Mouse (Mus musculus) midbrain, embryonic 16.5 days (tissue): Measurements from ENCODE around the gene Mapk8ip3. TPM values are rescaled to one million over a fixed set of nuclear protein-coding genes. Genes with fewer than 3 reads are reported as not detected.

Experiments used
- ATAC-seq: fragments of 200-750 bp; cut with Nextera tagmentation; 2 replicates; pipeline ENCODE4 v1.8.0; 2017; ENCODE audit warnings: moderate TSS enrichment
- H3K27ac ChIP-seq: fragments of 300-500 bp; sonication (generic); 2 replicates; pipeline ENCODE4 v1.5.1; 2014; ENCODE audit warnings: mild to moderate bottlenecking, low read length, mixed read lengths
- H3K27me3 ChIP-seq: fragments of 300-500 bp; sonication (generic); 2 replicates; pipeline ENCODE4 v1.6.1; 2014; ENCODE audit warnings: low read depth, low read length, mixed read lengths; ENCODE audit not compliant: control insufficient read depth, insufficient read depth
- H3K36me3 ChIP-seq: fragments of 300-500 bp; sonication (generic); 2 replicates; pipeline ENCODE4 v1.6.1; 2014; ENCODE audit warnings: mild to moderate bottlenecking, low read length, moderate library complexity, mixed read lengths; ENCODE audit not compliant: control insufficient read depth, insufficient read depth
- H3K4me1 ChIP-seq: fragments of 300-500 bp; sonication (generic); 2 replicates; pipeline ENCODE4 v1.6.1; 2014; ENCODE audit warnings: mild to moderate bottlenecking, low read length, mixed read lengths; ENCODE audit not compliant: control insufficient read depth, insufficient read depth
- H3K4me2 ChIP-seq: fragments of 300-500 bp; sonication (generic); 2 replicates; pipeline ENCODE4 v1.6.1; 2014; ENCODE audit warnings: mild to moderate bottlenecking, low read length, mixed read lengths
- H3K4me3 ChIP-seq: fragments of 300-500 bp; sonication (generic); 2 replicates; pipeline ENCODE4 v1.5.1; 2014; ENCODE audit warnings: low read depth, mild to moderate bottlenecking, low read length, moderate library complexity, mixed read lengths
- H3K9ac ChIP-seq: fragments of 300-500 bp; sonication (generic); 2 replicates; pipeline ENCODE4 v1.6.1; 2014; ENCODE audit warnings: low read depth, low read length, mixed read lengths
- H3K9me3 ChIP-seq: fragments of 300-500 bp; sonication (generic); replicated peaks from 2 replicates; pipeline ENCODE4 v1.6.1; 2014; ENCODE audit warnings: mild to moderate bottlenecking, low read length, mixed read lengths; ENCODE audit not compliant: control insufficient read depth, poor library complexity, severe bottlenecking
- WGBS: fragments of 180-500 bp; shearing (Covaris S2); extraction: QIAGEN DNeasy Blood & Tissue Kit; methylation state at CpG from one replicate; pipeline ENCODE4 v1.1.7; 2014; 5-methylcytosine and 5-hydroxymethylcytosine counted together
- polyA plus RNA-seq: library from polyadenylated mRNA; unstranded; fragments of >200 nt; fragmentation: Nextera tagmentation; extraction: Ambion mirVana; gene quantifications from 2 replicates; pipeline ENCODE4 v1.2.1, GENCODE M21; 2015

The Mapk8ip3 gene
- polyA plus RNA-seq, 1 experiment from 2014 or later, result 104 TPM

DNA sequence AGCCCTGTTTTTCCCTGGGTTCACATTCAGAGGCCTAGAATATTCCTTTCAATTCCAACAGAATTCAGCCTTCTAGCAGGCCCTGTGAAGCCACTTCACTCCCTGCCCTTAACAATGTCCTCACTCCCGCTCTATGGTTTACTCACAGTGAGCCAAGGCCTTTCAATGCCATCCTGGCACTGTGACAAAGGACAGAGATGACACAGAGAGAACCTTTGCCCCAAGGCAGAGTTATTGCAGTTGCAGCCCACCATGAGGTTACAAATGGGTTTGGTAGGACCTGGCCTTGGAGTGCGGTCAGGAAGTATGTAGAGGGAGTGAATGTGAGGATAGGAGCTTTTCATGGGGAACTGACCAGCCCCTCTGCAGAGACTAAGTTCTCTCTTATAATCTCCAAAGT is 29.2 kb downstream of the Mapk8ip3 start:
- Histone ChIP-seq H3K4me3 (no peak overlapping the region), H3K4me2 (no peak overlapping the region), H3K9ac (no peak overlapping the region), H3K9me3 (no peaks in the 10 kb centered on the region), H3K36me3 (peaks cover 62% of the 10 kb centered on the region), H3K27ac (no peak overlapping the region), H3K27me3 (no peaks in the 10 kb centered on the region), H3K4me1 (no peaks in the 10 kb centered on the region)
- WGBS, result 100% methylated on average over 2 of the region's 2 CpGs
- no peak for ATAC-seq

DNA sequence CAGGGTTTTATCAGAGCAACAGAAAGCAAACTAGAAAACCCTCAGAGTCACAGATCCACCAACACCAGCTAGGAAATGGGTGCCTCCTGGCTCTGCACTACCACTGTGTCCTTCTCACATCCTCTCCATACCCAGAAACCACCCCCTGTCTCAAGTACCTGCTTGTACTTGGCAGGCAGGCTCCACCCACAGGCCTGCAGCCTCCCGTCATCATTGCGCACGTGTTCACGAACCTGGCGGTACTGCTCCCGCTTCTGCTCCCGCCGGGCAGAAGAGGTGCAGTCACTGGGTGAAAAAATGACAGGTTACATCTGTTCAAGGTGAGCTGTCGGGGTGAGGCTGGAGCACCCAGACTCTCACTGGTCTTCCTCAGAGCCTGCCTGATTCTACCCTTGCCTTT is 33.0 kb downstream of the Mapk8ip3 start:
- no peaks in the 10 kb centered on the region for H3K27me3 ChIP-seq
- WGBS, result 93% methylated on average over 9 of the region's 9 CpGs
- H3K4me3 ChIP-seq, result no peak overlapping the region
- H3K9ac ChIP-seq, result no peak overlapping the region
- peaks cover 73% of the 10 kb centered on the region for H3K36me3 ChIP-seq
- H3K4me1 ChIP-seq, result no peaks in the 10 kb centered on the region
- no peak overlapping the region for H3K4me2 ChIP-seq
- no peak for ATAC-seq
- no peaks in the 10 kb centered on the region for H3K9me3 ChIP-seq
- H3K27ac ChIP-seq, result no peak overlapping the region

DNA sequence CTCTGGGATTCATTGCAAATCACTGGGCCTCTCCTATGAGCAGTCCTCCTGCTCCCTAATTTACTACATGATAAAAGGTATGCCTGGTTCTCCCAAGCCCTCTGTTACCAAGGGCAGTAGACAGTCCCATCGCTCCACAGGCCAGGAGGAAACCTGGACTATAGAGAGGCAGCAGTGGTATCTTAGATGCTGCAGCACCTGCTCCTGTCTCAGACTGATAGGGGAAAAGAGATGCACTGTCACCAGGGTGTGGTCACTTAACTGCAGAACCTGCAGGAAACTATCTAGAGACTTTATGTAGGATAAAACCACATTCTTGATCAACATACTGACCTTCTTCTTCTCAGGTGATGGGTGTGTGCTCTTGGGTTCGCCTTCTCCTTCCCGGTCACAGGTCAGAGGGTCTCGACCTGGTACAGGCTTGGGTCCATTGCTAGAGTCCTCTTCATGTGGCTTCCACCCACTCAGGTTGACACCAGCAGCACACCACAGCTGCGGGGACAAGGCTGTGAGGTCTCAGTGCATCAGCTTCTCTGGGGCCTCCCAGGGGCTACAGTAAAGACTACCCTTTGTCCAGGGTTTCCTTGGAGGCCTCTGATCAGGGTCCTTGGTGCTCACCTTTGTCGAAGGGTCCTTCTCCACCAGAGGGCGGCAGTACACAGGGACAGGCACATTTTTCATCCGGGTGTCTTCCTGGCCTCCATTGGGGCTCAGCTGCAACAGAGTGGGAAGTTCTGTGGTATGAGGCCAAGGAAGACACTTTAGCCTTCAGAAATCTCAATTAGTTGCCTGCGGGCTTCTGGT is 33.9 kb downstream of the Mapk8ip3 start:
- ATAC-seq, result no peak
- peaks cover under 1% of the 10 kb centered on the region for H3K4me1 ChIP-seq
- WGBS, result 73% methylated on average over 9 of the region's 9 CpGs

DNA sequence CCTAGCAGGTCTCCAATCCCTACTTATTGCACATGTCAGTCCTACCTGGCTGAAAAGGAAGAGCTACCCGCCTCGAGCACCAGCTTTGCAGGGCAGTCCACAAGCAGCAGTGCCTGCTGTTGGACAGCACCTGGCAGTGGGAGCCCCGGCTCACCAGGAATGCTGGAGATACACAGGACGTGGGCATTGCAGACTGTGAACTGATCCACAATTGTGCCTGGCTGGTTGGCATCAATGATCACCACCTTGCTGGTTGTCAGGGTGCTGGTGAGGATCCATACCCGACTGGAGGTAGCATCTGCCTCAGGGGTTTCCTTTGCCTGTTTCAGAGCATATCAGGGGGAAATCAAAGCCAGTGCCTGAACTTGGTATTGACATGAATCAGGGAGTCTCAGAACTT is 34.7 kb downstream of the Mapk8ip3 start:
- Histone ChIP-seq H3K9me3 (no peaks in the 10 kb centered on the region), H3K4me3 (no peak overlapping the region), H3K4me1 (peaks cover 8% of the 10 kb centered on the region), H3K4me2 (no peak overlapping the region), H3K27me3 (no peaks in the 10 kb centered on the region), H3K36me3 (peaks cover 69% of the 10 kb centered on the region), H3K27ac (no peak overlapping the region), H3K9ac (no peak overlapping the region)
- 89% methylated on average over 5 of the region's 5 CpGs for WGBS
- ATAC-seq, result no peak

More for the DNA sequence above, 33.9 kb downstream of the Mapk8ip3 start:
- Histone ChIP-seq H3K27me3 (no peaks in the 10 kb centered on the region), H3K4me3 (no peak overlapping the region), H3K9ac (no peak overlapping the region), H3K9me3 (no peaks in the 10 kb centered on the region), H3K4me2 (no peak overlapping the region), H3K27ac (no peak overlapping the region), H3K36me3 (peaks cover 73% of the 10 kb centered on the region)

DNA sequence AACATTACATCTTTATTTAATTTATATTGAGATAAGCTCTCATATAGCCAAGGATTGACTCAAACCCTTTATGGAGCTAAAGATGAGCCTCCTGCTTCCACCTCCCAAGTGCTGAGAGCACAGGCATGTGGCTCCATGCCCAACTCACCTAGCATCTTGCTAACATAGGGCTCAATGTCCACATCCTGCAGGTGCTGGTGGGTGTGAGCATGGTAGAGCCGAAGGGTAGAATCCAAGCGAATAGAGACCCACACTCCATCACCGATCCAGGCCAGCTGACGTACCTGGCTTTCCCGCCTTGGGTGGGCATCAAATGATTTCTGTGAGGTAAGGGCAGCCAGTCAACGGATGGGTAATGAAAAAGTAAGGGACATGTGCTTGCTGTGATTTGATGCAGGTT is 36.8 kb downstream of the Mapk8ip3 start:
- Histone ChIP-seq H3K4me2 (no peak overlapping the region), H3K4me3 (no peak overlapping the region), H3K9me3 (no peaks in the 10 kb centered on the region), H3K27me3 (no peaks in the 10 kb centered on the region), H3K4me1 (peaks cover 21% of the 10 kb centered on the region), H3K9ac (no peak overlapping the region), H3K27ac (no peak overlapping the region), H3K36me3 (peaks cover 62% of the 10 kb centered on the region)
- WGBS, result 94% methylated on average over 6 of the region's 6 CpGs
- no peak for ATAC-seq

DNA sequence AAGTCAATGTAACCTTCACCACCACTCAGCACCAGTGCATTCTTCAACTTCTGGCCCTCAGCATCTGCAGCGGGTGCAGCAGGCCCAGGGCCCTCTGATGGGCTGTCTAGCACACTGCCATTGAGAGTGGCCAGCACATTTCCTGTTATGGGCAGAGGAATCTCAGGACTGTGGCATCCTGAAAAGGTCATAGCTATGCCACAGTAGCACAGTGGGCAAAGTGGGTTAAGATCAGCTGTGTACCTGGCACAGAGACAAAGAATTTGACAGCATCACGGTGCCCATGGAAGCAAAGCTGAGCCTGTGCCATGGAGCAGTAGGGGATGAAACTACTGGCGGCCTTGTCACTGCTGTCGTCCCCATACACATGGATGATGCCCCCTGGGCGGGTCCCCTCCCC is 37.6 kb downstream of the Mapk8ip3 start:
- ATAC-seq, result no peak
- 87% methylated on average over 5 of the region's 5 CpGs for WGBS
- Histone ChIP-seq H3K27ac (no peak overlapping the region), H3K4me1 (peaks cover 24% of the 10 kb centered on the region), H3K4me3 (no peak overlapping the region), H3K4me2 (no peak overlapping the region), H3K9ac (no peak overlapping the region), H3K9me3 (no peaks in the 10 kb centered on the region), H3K27me3 (no peaks in the 10 kb centered on the region), H3K36me3 (peaks cover 54% of the 10 kb centered on the region)

DNA sequence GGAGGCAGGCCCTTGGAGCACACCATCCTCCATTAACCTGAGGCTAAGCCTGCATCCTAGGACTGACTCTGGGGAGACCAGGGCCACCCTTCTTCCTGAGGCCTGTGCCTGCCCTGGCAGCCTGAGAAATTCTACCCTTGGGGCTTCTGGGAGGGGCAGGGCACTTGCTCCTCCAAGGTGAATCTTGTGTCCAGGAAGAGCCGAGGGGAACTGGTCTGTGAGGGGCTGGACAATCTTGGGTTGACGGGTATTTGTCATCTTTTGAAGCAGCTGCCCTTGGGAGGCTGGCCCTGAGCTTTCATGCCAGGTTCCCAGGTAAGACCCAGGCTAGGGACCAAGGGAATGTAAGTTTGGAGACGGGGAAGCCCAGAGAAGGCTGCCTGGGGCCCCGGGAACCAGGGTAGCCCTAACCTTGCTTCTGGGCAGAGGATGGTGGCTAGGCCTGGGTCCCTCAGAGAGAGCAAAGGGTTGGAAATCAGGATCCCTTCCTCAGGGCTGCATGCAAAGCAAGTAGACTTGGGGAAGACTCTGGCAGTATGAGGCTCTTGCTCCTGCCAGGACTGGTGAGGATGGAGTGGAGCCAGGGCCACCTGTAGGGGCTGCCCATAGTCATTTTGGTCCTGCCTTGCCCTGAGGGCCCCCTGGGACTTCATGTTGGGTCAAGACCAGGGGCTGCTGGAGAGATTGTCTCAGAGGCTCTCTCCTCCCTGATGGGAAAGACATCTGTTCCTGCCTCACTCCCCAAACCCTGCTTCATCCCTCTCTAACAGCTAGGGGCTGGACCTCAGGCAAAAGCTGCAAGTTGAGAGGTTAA is 38.5 kb downstream of the Mapk8ip3 start:
- H3K27me3 ChIP-seq, result no peaks in the 10 kb centered on the region
- whole genome bisulfite sequencing, result 74% methylated on average over 4 of the region's 4 CpGs
- peaks cover 46% of the 10 kb centered on the region for H3K36me3 ChIP-seq
- no peak overlapping the region for H3K4me2 ChIP-seq
- no peak overlapping the region for H3K4me3 ChIP-seq
- no peak for ATAC-seq
- H3K9ac ChIP-seq, result peak overlapping the region; percentile 26; the same call in 1 of the 2 replicates
- no peak overlapping the region for H3K27ac ChIP-seq
- H3K4me1 ChIP-seq, result peaks cover 32% of the 10 kb centered on the region
- no peaks in the 10 kb centered on the region for H3K9me3 ChIP-seq

DNA sequence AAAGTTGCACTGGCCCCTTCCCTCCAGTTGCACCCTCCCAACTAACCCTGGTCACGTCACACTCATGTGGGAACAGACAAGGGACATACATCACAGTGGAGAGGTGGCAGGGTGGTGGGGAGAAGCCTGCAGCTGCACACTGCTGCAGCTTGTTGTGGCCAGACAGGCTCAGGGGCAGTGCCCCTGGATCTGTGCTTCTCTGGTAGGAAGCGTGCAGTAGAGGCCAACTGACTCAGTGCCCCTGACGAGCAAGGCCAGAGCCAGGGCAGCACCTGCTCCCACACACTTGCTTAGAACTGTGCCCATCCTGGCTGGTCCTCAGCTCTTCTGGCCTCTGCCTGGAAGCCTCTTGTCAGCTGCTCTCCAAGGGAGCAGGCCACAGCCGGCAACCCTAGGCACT is 39.2 kb downstream of the Mapk8ip3 start:
- WGBS, result 78% methylated on average over 4 of the region's 4 CpGs
- Histone ChIP-seq H3K27me3 (no peaks in the 10 kb centered on the region), H3K9me3 (no peaks in the 10 kb centered on the region), H3K4me2 (peak overlapping the region; percentile 97), H3K36me3 (peaks cover 44% of the 10 kb centered on the region), H3K4me3 (peak overlapping the region; percentile 86), H3K9ac (peak overlapping the region; percentile 26; the same call in 1 of the 2 replicates), H3K27ac (no peak overlapping the region), H3K4me1 (peaks cover 32% of the 10 kb centered on the region)
- no peak for ATAC-seq

DNA sequence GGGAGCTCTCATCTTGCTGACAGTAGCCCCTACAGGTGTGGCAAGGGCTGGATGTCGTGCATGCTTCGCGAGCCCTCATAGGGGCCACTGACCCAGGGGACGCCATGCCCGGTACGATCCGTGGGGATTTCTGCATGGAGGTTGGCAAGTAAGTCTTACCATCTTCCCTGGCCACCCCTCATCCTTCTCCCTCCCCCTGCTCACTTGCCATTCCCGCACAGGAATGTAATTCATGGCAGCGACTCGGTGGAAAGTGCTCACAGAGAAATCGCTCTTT is 39.8 kb downstream of the Mapk8ip3 start:
- Histone ChIP-seq H3K27ac (peak overlapping the region; percentile 84), H3K9ac (peak overlapping the region; percentile 73), H3K4me2 (peak overlapping the region; percentile 97), H3K9me3 (no peaks in the 10 kb centered on the region), H3K36me3 (peaks cover 43% of the 10 kb centered on the region), H3K4me1 (peaks cover 32% of the 10 kb centered on the region), H3K27me3 (no peaks in the 10 kb centered on the region), H3K4me3 (peak overlapping the region; percentile 86)
- peak; percentile 9 for ATAC-seq
- 27% methylated on average over 11 of the region's 11 CpGs for WGBS
